Mouse (Mus musculus) ES-Bruce4 (cell line): ENCODE results near the gene Setd4. TPM values are rescaled to one million over a fixed set of nuclear protein-coding genes. Genes with fewer than 3 reads are reported as not detected.

Source experiments
- H3K27ac ChIP-seq: 2 replicates; pipeline ENCODE4 v1.5.1; 2012; ENCODE audit warnings: low read length, inconsistent platforms; ENCODE audit not compliant: insufficient read depth
- H3K27me3 ChIP-seq: 2 replicates; pipeline ENCODE4 v1.6.1; 2012; ENCODE audit warnings: mild to moderate bottlenecking, low read length, inconsistent platforms; ENCODE audit not compliant: control insufficient read depth, poor library complexity, insufficient read depth, severe bottlenecking
- H3K36me3 ChIP-seq: 2 replicates; pipeline ENCODE4 v1.6.1; 2012; ENCODE audit warnings: inconsistent platforms, mild to moderate bottlenecking, low read length, moderate library complexity; ENCODE audit not compliant: control insufficient read depth, poor library complexity, insufficient read depth, severe bottlenecking
- H3K4me1 ChIP-seq: one replicate; pipeline ENCODE4 v1.8.1; 2011; ENCODE audit warnings: low read length; ENCODE audit not compliant: control insufficient read depth, insufficient read depth
- H3K4me3 ChIP-seq: 2 replicates; pipeline ENCODE4 v1.5.1; 2011; ENCODE audit warnings: low read depth, mild to moderate bottlenecking, low read length
- H3K9ac ChIP-seq: 2 replicates; pipeline ENCODE4 v1.6.1; 2012; ENCODE audit warnings: low read depth, mild to moderate bottlenecking, inconsistent platforms; ENCODE audit not compliant: poor library complexity, severe bottlenecking
- H3K9me3 ChIP-seq: replicated peaks from 2 replicates; pipeline ENCODE4 v1.6.1; 2012; ENCODE audit warnings: mild to moderate bottlenecking, low read length, inconsistent platforms; ENCODE audit not compliant: control insufficient read depth, poor library complexity, insufficient read depth, severe bottlenecking
- CTCF ChIP-seq: IDR thresholded peaks from one replicate; pipeline ENCODE4 v1.8.1; 2011; ENCODE audit warnings: low read depth, low read length
- EP300 ChIP-seq: IDR thresholded peaks from 2 replicates; pipeline ENCODE4 v1.6.1; 2011; ENCODE audit warnings: low read depth, low read length; ENCODE audit not compliant: insufficient read depth
- POLR2A ChIP-seq: IDR thresholded peaks from one replicate; pipeline ENCODE4 v1.8.1; 2011; ENCODE audit warnings: low read length; ENCODE audit not compliant: insufficient read depth
- polyA plus RNA-seq: library from polyadenylated mRNA; stranded (reverse); fragments of >200 nt; gene quantifications from 2 replicates; pipeline ENCODE4 v1.2.4, GENCODE M21; 2011; ENCODE audit warnings: low read depth; ENCODE audit not compliant: missing spikeins, insufficient read depth, insufficient read length

The Setd4 gene
- polyA plus RNA-seq, 1 experiment, result 18.8 TPM

- TF ChIP-seq POLR2A (no peak), EP300 (no peak), CTCF (no peak)
- no peak overlapping the region for H3K9ac ChIP-seq
- H3K27ac ChIP-seq, result no peak overlapping the region
- H3K4me1 ChIP-seq, result no peaks in the 10 kb centered on the region
- H3K9me3 ChIP-seq, result no peaks in the 10 kb centered on the region; the same call in 1 of the 2 replicates
- H3K36me3 ChIP-seq, result no peaks in the 10 kb centered on the region
- H3K4me3 ChIP-seq, result no peak overlapping the region
- no peaks in the 10 kb centered on the region for H3K27me3 ChIP-seq
These were observed 45.4 kb downstream of the Setd4 start for GRCm38 (mm10) chr16:93558499-93558898.

GRCm38 (mm10) chr16:93557646-93558045, 46.2 kb downstream of the Setd4 start:
- no peaks in the 10 kb centered on the region; the same call in 1 of the 2 replicates for H3K9me3 ChIP-seq
- H3K27me3 ChIP-seq, result no peaks in the 10 kb centered on the region
- no peak overlapping the region for H3K9ac ChIP-seq
- no peak overlapping the region for H3K27ac ChIP-seq
- no peak overlapping the region for H3K4me3 ChIP-seq
- no peaks in the 10 kb centered on the region for H3K4me1 ChIP-seq
- H3K36me3 ChIP-seq, result no peaks in the 10 kb centered on the region
- no peak for TF ChIP-seq EP300
- no peak for TF ChIP-seq POLR2A
- TF ChIP-seq CTCF, result no peak

GRCm38 (mm10) chr16:93552686-93553513, 51.0 kb downstream of the Setd4 start:
- Histone ChIP-seq H3K9ac (no peak overlapping the region), H3K4me1 (peaks cover 2% of the 10 kb centered on the region), H3K36me3 (no peaks in the 10 kb centered on the region), H3K27ac (no peak overlapping the region), H3K9me3 (no peaks in the 10 kb centered on the region; the same call in 1 of the 2 replicates), H3K27me3 (no peaks in the 10 kb centered on the region), H3K4me3 (no peak overlapping the region)
- no peak for TF ChIP-seq CTCF
- no peak for TF ChIP-seq POLR2A

- no peaks in the 10 kb centered on the region for H3K9me3 ChIP-seq
- peaks cover 2% of the 10 kb centered on the region for H3K4me1 ChIP-seq
- H3K36me3 ChIP-seq, result no peaks in the 10 kb centered on the region
- H3K27me3 ChIP-seq, result no peaks in the 10 kb centered on the region
- TF ChIP-seq CTCF, result no peak
- no peak for TF ChIP-seq POLR2A
- TF ChIP-seq EP300, result no peak
- no peak overlapping the region for H3K9ac ChIP-seq
- H3K27ac ChIP-seq, result no peak overlapping the region
- H3K4me3 ChIP-seq, result no peak overlapping the region
These were observed 54.6 kb downstream of the Setd4 start for GRCm38 (mm10) chr16:93549287-93549686.

GRCm38 (mm10) chr16:93548045-93548444, 55.8 kb downstream of the Setd4 start:
- no peak for TF ChIP-seq EP300
- H3K27ac ChIP-seq, result no peak overlapping the region
- no peaks in the 10 kb centered on the region for H3K9me3 ChIP-seq
- H3K36me3 ChIP-seq, result no peaks in the 10 kb centered on the region
- no peak overlapping the region for H3K4me3 ChIP-seq
- peaks cover 2% of the 10 kb centered on the region for H3K4me1 ChIP-seq
- H3K27me3 ChIP-seq, result no peaks in the 10 kb centered on the region
- H3K9ac ChIP-seq, result no peak overlapping the region

- peaks cover 2% of the 10 kb centered on the region for H3K4me1 ChIP-seq
- TF ChIP-seq POLR2A, result no peak
- TF ChIP-seq CTCF, result no peak
- no peak for TF ChIP-seq EP300
- no peaks in the 10 kb centered on the region for H3K27me3 ChIP-seq
- no peaks in the 10 kb centered on the region for H3K9me3 ChIP-seq
- H3K27ac ChIP-seq, result no peak overlapping the region
- H3K9ac ChIP-seq, result no peak overlapping the region
- H3K4me3 ChIP-seq, result no peak overlapping the region
- no peaks in the 10 kb centered on the region for H3K36me3 ChIP-seq
These were observed 56.7 kb downstream of the Setd4 start for GRCm38 (mm10) chr16:93547122-93547521.
